Mouse (Mus musculus) spleen, adult 18-20 months (tissue): ENCODE results near the gene Grsf1.

Experiments
- DNase-seq, 2 experiments: peaks; one replicate each; pipeline ENCODE4 v3.0.0; 2022; ENCODE audit warnings: mixed read lengths in 2 of 2

The Grsf1 gene

DNA sequence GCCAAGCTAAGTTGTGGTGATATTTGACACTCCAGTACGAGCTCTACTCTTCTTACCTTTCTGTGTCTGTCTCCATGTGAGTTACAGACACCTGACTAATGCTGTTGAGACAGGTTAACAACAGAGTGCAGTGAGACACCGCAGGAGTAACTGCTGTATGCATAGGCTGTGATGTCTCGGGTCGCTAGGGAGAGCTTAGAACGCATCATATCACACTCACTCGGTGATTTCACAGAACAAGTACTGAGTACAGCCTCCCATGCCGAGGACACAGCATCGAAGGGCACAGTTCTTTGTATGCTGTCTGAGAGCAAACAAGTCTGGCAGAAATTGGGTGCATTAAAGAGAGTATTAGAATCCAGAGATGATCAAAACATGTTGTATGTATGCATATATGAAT, 46.0 kb downstream of the Grsf1 start:
- DNase-seq, result no peak

DNA sequence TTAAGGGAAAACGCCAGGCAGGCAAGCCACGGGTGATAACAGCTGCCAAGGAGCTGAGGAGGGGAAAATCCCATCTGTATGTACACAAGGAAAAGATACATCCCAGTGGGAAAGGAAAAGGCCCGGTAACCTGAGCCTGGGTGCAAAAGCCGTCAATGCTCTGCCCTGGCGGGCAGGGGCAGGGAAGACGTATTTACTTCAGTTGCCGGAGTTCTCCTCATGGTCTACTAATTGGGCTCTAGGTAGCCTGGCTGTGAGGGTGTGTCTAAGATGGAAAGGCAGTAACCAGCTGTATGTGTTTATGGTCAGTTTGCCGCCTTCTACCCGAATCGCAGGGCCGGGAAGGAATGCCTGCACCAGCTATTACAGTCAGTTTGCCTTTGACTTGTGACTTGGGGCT, 46.8 kb downstream of the Grsf1 start:
- no peak for DNase-seq

GRCm38 (mm10) chr5:88627545-88627944, 48.4 kb downstream of the Grsf1 start:
- no peak for DNase-seq

- DNase-seq, result no peak
Observed at GRCm38 (mm10) chr5:88616988-88617387, 59.0 kb downstream of the Grsf1 start.

- DNase-seq, result no peak
Observed at GRCm38 (mm10) chr5:88614129-88614528, 61.8 kb downstream of the Grsf1 start.
